Mouse (Mus musculus) liver, postnatal 0 days (tissue): ENCODE results near the gene Cd5. TPM values are rescaled to one million over a fixed set of nuclear protein-coding genes. Genes with fewer than 3 reads are reported as not detected.

Experiments used
- ATAC-seq: fragments of 200-750 bp; cut with Nextera tagmentation; 2 replicates; pipeline ENCODE4 v1.8.0; 2017; ENCODE audit warnings: mild to moderate bottlenecking, moderate library complexity
- DNase-seq: peaks from one replicate; pipeline ENCODE4 v3.0.0-alpha.2; 2016
- H3K27ac ChIP-seq: fragments of 300-500 bp; sonication (generic); 2 replicates; pipeline ENCODE4 v1.5.1; 2014; ENCODE audit warnings: antibody characterized with exemption, moderate library complexity, mild to moderate bottlenecking, low read depth
- H3K27me3 ChIP-seq: fragments of 300-500 bp; sonication (generic); 2 replicates; pipeline ENCODE4 v1.6.1; 2014; ENCODE audit warnings: low read length, control low read depth, mixed read lengths; ENCODE audit not compliant: insufficient read depth
- H3K36me3 ChIP-seq: fragments of 300-500 bp; sonication (generic); replicated peaks from 2 replicates; pipeline ENCODE4 v1.6.1; 2014; ENCODE audit warnings: mild to moderate bottlenecking, control low read depth, low read length, moderate library complexity, mixed read lengths; ENCODE audit not compliant: insufficient read depth
- H3K4me1 ChIP-seq: fragments of 300-500 bp; sonication (generic); 2 replicates; pipeline ENCODE4 v1.6.1; 2014; ENCODE audit warnings: antibody characterized with exemption, mild to moderate bottlenecking, control low read depth; ENCODE audit not compliant: insufficient read depth
- H3K4me2 ChIP-seq: fragments of 300-500 bp; sonication (generic); 2 replicates; pipeline ENCODE4 v1.6.1; 2014; ENCODE audit warnings: low read depth, mild to moderate bottlenecking, low read length, moderate library complexity, mixed read lengths
- H3K4me3 ChIP-seq: fragments of 300-500 bp; sonication (generic); 2 replicates; pipeline ENCODE4 v1.5.1; 2014; ENCODE audit warnings: low read depth, low read length
- H3K9ac ChIP-seq: fragments of 300-500 bp; sonication (generic); replicated peaks from 2 replicates; pipeline ENCODE4 v1.6.1; 2014; ENCODE audit warnings: mild to moderate bottlenecking, moderate library complexity
- H3K9me3 ChIP-seq: fragments of 300-500 bp; sonication (generic); 2 replicates; pipeline ENCODE4 v1.6.1; 2016; ENCODE audit warnings: mild to moderate bottlenecking, control low read depth, low read length, mixed read lengths
- CTCF ChIP-seq: sonication (generic); IDR thresholded peaks from 2 replicates; pipeline ENCODE4 v1.5.1; 2016; ENCODE audit warnings: antibody characterized with exemption, low read depth
- EP300 ChIP-seq: IDR thresholded peaks from 2 replicates; pipeline ENCODE4 v1.6.1; 2016; ENCODE audit warnings: antibody characterized with exemption, low read depth, mild to moderate bottlenecking
- WGBS: fragments of 180-500 bp; shearing (Covaris S2); extraction: QIAGEN DNeasy Blood & Tissue Kit; methylation state at CpG from one replicate; pipeline ENCODE4 v1.1.7; 2014; ENCODE audit not compliant: insufficient replicate concordance; 5-methylcytosine and 5-hydroxymethylcytosine counted together
- polyA plus RNA-seq: library from polyadenylated mRNA; unstranded; fragments of >200 nt; fragmentation: Nextera tagmentation; extraction: Ambion mirVana; gene quantifications from 2 replicates; pipeline ENCODE4 v1.2.1, GENCODE M21; 2015

Cd5 gene
- polyA plus RNA-seq, 1 experiment from 2014 or later: 0.16 TPM

DNA sequence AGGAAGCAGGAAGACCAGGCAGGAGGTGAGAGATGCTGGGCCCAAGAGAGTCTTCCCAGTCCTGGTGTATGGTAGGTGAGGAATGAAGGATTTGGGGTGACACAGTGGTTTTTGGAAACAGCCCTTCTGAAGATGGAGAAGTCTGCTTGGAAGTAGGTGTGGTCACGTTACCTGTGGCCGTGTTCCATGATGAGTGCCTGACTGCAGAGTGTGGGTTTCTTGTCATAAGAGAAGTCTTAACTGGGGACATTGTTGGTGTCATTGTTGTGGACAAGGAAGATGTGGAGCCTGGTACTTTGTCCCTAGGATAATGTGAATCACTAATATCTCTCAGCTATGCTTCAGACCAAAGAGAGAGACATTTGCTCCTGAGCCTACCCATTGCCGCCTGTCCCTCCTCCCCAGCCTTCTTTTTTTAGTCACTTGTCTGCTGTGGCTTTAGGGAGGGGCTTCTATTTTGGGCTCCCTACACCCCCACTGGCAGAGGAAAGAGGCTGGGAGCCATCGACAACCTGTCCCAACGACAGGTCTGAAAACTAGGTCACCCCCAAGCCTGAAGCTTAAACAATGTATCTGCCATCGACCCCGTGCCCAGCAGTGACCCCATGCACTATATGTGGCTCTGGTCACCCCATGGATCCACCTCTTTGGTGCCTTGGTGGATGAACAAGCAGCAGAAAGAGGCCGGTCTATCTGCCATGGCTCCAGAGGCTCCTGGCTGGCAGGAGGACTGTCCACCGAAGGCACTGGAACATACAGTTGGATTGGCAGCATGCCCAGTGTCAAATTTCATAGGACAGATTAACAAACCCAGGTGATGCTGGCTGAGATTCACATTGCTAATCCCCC lies 21.4 kb upstream of the Cd5 start:
- no peaks in the 10 kb centered on the region for H3K36me3 ChIP-seq
- no peak overlapping the region for H3K9ac ChIP-seq
- 64% methylated on average over 9 of the region's 9 CpGs for WGBS
- no peaks in the 10 kb centered on the region for H3K9me3 ChIP-seq
- H3K4me2 ChIP-seq: no peak overlapping the region
- DNase-seq (no peak), ATAC-seq (no peak)
- no peaks in the 10 kb centered on the region for H3K27me3 ChIP-seq
- H3K4me3 ChIP-seq: no peak overlapping the region
- H3K4me1 ChIP-seq: peaks cover 4% of the 10 kb centered on the region; the same call in 1 of the 2 replicates
- no peak overlapping the region for H3K27ac ChIP-seq
- no peak for TF ChIP-seq CTCF
- no peak for TF ChIP-seq EP300

DNA sequence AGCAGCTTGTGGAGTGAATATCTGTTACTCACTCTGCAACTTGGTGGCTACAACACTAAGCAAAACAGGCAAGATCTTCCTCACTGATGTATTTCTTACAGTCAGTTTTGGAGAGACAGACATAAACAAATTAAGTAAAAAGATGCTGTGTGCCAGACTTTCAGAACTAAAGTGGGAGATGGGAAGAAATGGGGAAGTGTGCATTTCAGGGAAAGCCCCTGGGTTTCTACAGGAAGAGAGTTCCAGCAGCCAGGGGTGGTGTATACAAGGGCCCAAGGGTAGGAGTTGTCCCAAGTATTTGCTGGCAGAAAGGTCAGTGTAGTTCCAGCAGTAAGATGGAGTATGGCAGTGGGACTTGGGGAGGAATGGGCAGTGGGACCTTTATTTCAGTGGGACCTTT lies 20.7 kb upstream of the Cd5 start:
- H3K36me3 ChIP-seq: no peaks in the 10 kb centered on the region

DNA sequence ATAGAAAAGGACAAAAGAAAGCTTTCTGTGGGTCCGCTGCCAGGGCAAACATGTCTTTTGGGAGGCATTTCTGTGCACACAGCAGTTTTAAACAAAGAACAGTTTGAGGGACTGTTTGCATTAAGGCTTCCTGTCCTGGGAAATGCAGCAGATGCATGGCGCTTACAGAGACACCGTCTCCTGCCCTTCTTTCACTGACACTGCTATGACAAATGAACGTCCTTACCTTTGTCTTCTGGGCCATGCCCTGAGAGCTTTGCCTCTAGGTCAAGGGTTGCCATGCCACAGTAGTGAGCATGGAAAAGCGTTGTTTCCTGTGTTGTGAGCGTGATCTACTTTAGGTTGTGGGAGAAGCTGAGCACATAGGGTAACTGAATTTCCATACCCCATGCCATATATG lies 19.9 kb upstream of the Cd5 start:
- ATAC-seq: no peak
- no peak overlapping the region for H3K27ac ChIP-seq
- TF ChIP-seq CTCF (no peak), EP300 (no peak)

More for the DNA sequence above, 20.7 kb upstream of the Cd5 start:
- DNase-seq: no peak
- no peak overlapping the region for H3K4me3 ChIP-seq
- TF ChIP-seq CTCF (no peak), EP300 (no peak)
- no peak overlapping the region for H3K9ac ChIP-seq
- no peak for ATAC-seq
- no peaks in the 10 kb centered on the region for H3K9me3 ChIP-seq
- H3K27ac ChIP-seq: no peak overlapping the region
- no peak overlapping the region for H3K4me2 ChIP-seq
- H3K4me1 ChIP-seq: peaks cover 4% of the 10 kb centered on the region; the same call in 1 of the 2 replicates
- H3K27me3 ChIP-seq: no peaks in the 10 kb centered on the region

DNA sequence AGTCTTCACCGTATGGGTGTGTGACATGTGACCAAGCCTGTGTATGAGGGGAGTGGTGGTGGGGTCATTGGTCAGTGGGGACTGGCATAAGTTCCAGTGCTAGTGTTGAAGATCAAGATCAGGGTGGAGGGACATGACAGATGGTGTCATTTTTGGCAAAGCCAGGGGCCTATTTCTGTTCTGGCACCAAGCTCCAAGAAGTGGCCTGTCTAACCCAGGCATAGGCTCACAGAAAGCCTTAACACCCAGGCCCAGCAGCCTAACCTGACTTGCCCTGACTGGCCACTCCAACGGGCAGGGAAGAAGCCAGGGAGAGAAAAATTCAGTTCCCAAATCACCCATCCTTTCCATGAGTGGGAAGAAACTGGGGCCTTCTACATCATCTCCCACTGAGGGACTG lies 18.7 kb upstream of the Cd5 start:
- H3K27ac ChIP-seq: no peak overlapping the region
- H3K4me1 ChIP-seq: peaks cover 4% of the 10 kb centered on the region; the same call in 1 of the 2 replicates
- H3K9me3 ChIP-seq: no peaks in the 10 kb centered on the region
- H3K4me3 ChIP-seq: no peak overlapping the region
- TF ChIP-seq CTCF (no peak), EP300 (no peak)
- H3K9ac ChIP-seq: no peak overlapping the region
- 73% methylated on average over 2 of the region's 2 CpGs for WGBS
- DNase-seq (no peak), ATAC-seq (no peak)
- H3K36me3 ChIP-seq: no peaks in the 10 kb centered on the region
- no peaks in the 10 kb centered on the region for H3K27me3 ChIP-seq
- no peak overlapping the region for H3K4me2 ChIP-seq

More for the DNA sequence above, 19.9 kb upstream of the Cd5 start:
- DNase-seq: no peak
- WGBS: 66% methylated on average over 6 of the region's 6 CpGs
- no peaks in the 10 kb centered on the region for H3K27me3 ChIP-seq
- no peaks in the 10 kb centered on the region for H3K9me3 ChIP-seq
- H3K4me1 ChIP-seq: peaks cover 4% of the 10 kb centered on the region; the same call in 1 of the 2 replicates
- H3K9ac ChIP-seq: no peak overlapping the region
- H3K36me3 ChIP-seq: no peaks in the 10 kb centered on the region
- H3K4me3 ChIP-seq: no peak overlapping the region
- no peak overlapping the region for H3K4me2 ChIP-seq

DNA sequence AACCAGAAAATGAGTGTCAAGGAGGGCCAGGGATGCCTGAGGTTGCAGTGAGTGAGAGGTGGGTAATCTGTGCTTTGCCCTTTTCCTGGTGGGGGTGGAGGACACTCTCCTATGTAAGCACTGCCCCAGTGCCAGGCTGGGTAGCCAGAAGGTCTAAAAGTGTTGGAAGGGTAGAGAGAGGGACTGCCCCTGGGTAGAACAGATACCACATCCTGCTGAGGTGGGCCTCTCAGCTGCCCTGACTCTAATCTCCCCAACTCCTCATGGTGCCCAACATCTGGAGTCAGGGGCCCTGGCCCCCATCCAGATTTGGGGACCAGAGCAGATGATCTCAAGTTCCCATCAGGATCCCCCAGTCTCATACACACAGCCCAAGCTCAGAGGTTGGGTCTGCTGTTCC lies 18.3 kb upstream of the Cd5 start:
- Histone ChIP-seq H3K9me3 (no peaks in the 10 kb centered on the region), H3K27ac (no peak overlapping the region), H3K27me3 (no peaks in the 10 kb centered on the region), H3K4me1 (peaks cover 4% of the 10 kb centered on the region; the same call in 1 of the 2 replicates), H3K36me3 (no peaks in the 10 kb centered on the region), H3K4me2 (no peak overlapping the region), H3K9ac (no peak overlapping the region), H3K4me3 (no peak overlapping the region)
- TF ChIP-seq EP300 (no peak), CTCF (no peak)
- DNase-seq: no peak
- ATAC-seq: no peak

DNA sequence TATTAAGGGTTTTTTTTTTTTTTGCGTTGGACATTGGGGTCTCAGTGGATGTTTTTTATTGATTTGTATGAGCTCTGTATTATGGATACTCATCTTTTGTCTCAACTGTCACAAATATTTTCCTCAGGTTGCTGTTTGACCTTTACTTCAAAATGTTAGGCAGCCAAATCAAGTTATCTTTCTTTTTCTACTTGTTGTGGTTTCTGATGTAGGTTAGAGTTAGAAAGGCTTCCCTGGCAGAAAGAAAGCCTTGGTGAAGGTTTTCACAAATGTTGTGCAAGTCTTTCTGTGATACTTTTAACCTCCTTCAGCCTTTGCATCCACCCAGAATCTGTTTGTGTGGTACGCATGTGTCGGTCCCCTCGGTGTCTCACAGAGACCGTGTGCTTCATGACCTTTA lies 13.8 kb upstream of the Cd5 start:
- TF ChIP-seq EP300: no peak
- TF ChIP-seq CTCF: no peak
- H3K9me3 ChIP-seq: no peaks in the 10 kb centered on the region
- no peak overlapping the region for H3K4me3 ChIP-seq
- 91% methylated on average over 5 of the region's 5 CpGs for WGBS
- no peaks in the 10 kb centered on the region; the same call in 1 of the 2 replicates for H3K4me1 ChIP-seq
- DNase-seq (no peak), ATAC-seq (no peak)
- H3K9ac ChIP-seq: no peak overlapping the region
- H3K27me3 ChIP-seq: no peaks in the 10 kb centered on the region
- H3K27ac ChIP-seq: no peak overlapping the region
- H3K4me2 ChIP-seq: no peak overlapping the region
- no peaks in the 10 kb centered on the region for H3K36me3 ChIP-seq
